In genomic region chr9:106476924-106477484, GRCm38 (mm10) we compare ENCODE assay signal across 8 mouse cellular contexts. TPM values are rescaled to one million over a fixed set of nuclear protein-coding genes. Genes with fewer than 3 reads are reported as not detected.
DNase-seq lines count a peak whose midpoint lies in the region; ATAC-seq and TF ChIP-seq lines count a peak whose summit lies in the region.

TSS of gene Parp3 (minus strand) at chr9:106476949.

- peak; percentile 98 for ATAC-seq in forebrain, embryonic 11.5 days (replicated peaks; ENCODE audit: low FRiP score)
- peak; percentile 98 for ATAC-seq in heart, embryonic 16.5 days (replicated peaks; ENCODE audit: extremely low read depth, insufficient read depth, low FRiP score)
- ATAC-seq in liver, embryonic 15.5 days (ENCODE audit: insufficient read depth), result peak; percentile 99
- peak; percentile 98 for ATAC-seq in neural tube, embryonic 12.5 days (ENCODE audit: low FRiP score, low read depth)

- peak within 1 kb of the TSS; percentile 74 for H3K9ac ChIP-seq in CH12.LX (ENCODE audit: insufficient read depth, low read depth)
- peak within 1 kb of the TSS; percentile 64 for H3K9ac ChIP-seq in forebrain, embryonic 11.5 days (ENCODE audit: low read length)
- peak within 1 kb of the TSS; percentile 64 for H3K9ac ChIP-seq in heart, embryonic 16.5 days (ENCODE audit: low read length)
- peak within 1 kb of the TSS; percentile 47 for H3K9ac ChIP-seq in liver, embryonic 15.5 days
- peak within 1 kb of the TSS; percentile 61 for H3K9ac ChIP-seq in neural tube, embryonic 12.5 days

- DNase-seq in CH12.LX (ENCODE audit: extremely low read depth), result peak; percentile 100
- DNase-seq in c-Kit-positive CD71-positive TER-119-negative erythroid progenitor cells, embryonic 14.5 days (ENCODE audit: low read depth), result peak; percentile 100
- peak; percentile 99 for DNase-seq in forebrain, embryonic 11.5 days (ENCODE audit: low spot score)
- peak; percentile 98 to 100 for DNase-seq in kidney, postnatal 36 days
- DNase-seq in telencephalon, adult 2 months (ENCODE audit: low read depth, low spot score), result peak; percentile 100

- TF ChIP-seq POLR2A in CH12.LX (IDR thresholded peaks at IDR 0.05; ENCODE audit: low read depth, low read length), result peak; percentile 85

- no peaks in the 10 kb centered on the region for H3K9me3 ChIP-seq in CH12.LX (replicated peaks; ENCODE audit: low read length)
- H3K9me3 ChIP-seq in forebrain, embryonic 11.5 days (ENCODE audit: control insufficient read depth, low read length), result no peaks in the 10 kb centered on the region
- H3K9me3 ChIP-seq in heart, embryonic 16.5 days (replicated peaks; ENCODE audit: control insufficient read depth, low read length), result no peaks in the 10 kb centered on the region
- H3K9me3 ChIP-seq in liver, embryonic 15.5 days (replicated peaks), result no peaks in the 10 kb centered on the region
- no peaks in the 10 kb centered on the region for H3K9me3 ChIP-seq in neural tube, embryonic 12.5 days

- 0% methylated on average over 41 of the region's 41 CpGs for WGBS in forebrain, embryonic 11.5 days
- 0% methylated on average over 41 of the region's 41 CpGs for WGBS in heart, embryonic 16.5 days
- under 1% methylated on average over 41 of the region's 41 CpGs for WGBS in liver, embryonic 15.5 days (ENCODE audit: insufficient replicate concordance)
- under 1% methylated on average over 41 of the region's 41 CpGs for WGBS in neural tube, embryonic 12.5 days

- peaks cover 6 to 68% of the 10 kb centered on the region in 2 experiments for H3K4me1 ChIP-seq in CH12.LX (ENCODE audit: control insufficient read depth in 1 of 2, insufficient read depth in 2 of 2)
- H3K4me1 ChIP-seq in forebrain, embryonic 11.5 days (replicated peaks; ENCODE audit: control insufficient read depth, insufficient read depth, low read length), result peaks cover 12% of the 10 kb centered on the region
- H3K4me1 ChIP-seq in heart, embryonic 16.5 days (ENCODE audit: control insufficient read depth, insufficient read depth, low read length), result peaks cover 27% of the 10 kb centered on the region
- H3K4me1 ChIP-seq in liver, embryonic 15.5 days (replicated peaks), result peaks cover 43% of the 10 kb centered on the region
- H3K4me1 ChIP-seq in neural tube, embryonic 12.5 days, result peaks cover 23% of the 10 kb centered on the region

- peaks cover 26% of the 10 kb centered on the region for H3K79me2 ChIP-seq in CH12.LX (replicated peaks; ENCODE audit: control insufficient read depth, extremely low read depth, insufficient read depth, poor library complexity, severe bottlenecking)

- no peaks in the 10 kb centered on the region for H3K27me3 ChIP-seq in CH12.LX (replicated peaks)
- H3K27me3 ChIP-seq in forebrain, embryonic 11.5 days (ENCODE audit: control insufficient read depth, insufficient read depth, low read length), result no peaks in the 10 kb centered on the region
- no peaks in the 10 kb centered on the region for H3K27me3 ChIP-seq in heart, embryonic 16.5 days (ENCODE audit: control insufficient read depth, insufficient read depth, low read length)
- no peaks in the 10 kb centered on the region for H3K27me3 ChIP-seq in liver, embryonic 15.5 days
- no peaks in the 10 kb centered on the region for H3K27me3 ChIP-seq in neural tube, embryonic 12.5 days (replicated peaks)

- peak within 1 kb of the TSS; percentile 13; the same call in 1 of the 2 replicates for H3K27ac ChIP-seq in CH12.LX (ENCODE audit: insufficient read depth, low read depth)
- H3K27ac ChIP-seq in forebrain, embryonic 11.5 days (ENCODE audit: low read depth, low read length), result no peak within 1 kb of the TSS
- peak within 1 kb of the TSS; percentile 78 for H3K27ac ChIP-seq in heart, embryonic 16.5 days (ENCODE audit: low read length)
- H3K27ac ChIP-seq in liver, embryonic 15.5 days (replicated peaks), result peak within 1 kb of the TSS; percentile 14
- H3K27ac ChIP-seq in neural tube, embryonic 12.5 days, result no peak within 1 kb of the TSS

- peak within 1 kb of the TSS; percentile 77 to 92 (median 91) for H3K4me3 ChIP-seq in CH12.LX (replicated peaks in 1 of 3; ENCODE audit: low read depth in 2 of 3, low read length in 2 of 3, poor library complexity in 1 of 3)
- peak within 1 kb of the TSS; percentile 70 for H3K4me3 ChIP-seq in forebrain, embryonic 11.5 days (ENCODE audit: low read depth, low read length)
- H3K4me3 ChIP-seq in heart, embryonic 16.5 days (ENCODE audit: low read length), result peak within 1 kb of the TSS; percentile 62
- H3K4me3 ChIP-seq in liver, embryonic 15.5 days (replicated peaks), result peak within 1 kb of the TSS; percentile 68
- peak within 1 kb of the TSS; percentile 59 for H3K4me3 ChIP-seq in neural tube, embryonic 12.5 days

- TF ChIP-seq RAD21 in CH12.LX (IDR thresholded peaks at IDR 0.05; ENCODE audit: low read depth, low read length), result peak; percentile 96

- H3K4me2 ChIP-seq in CH12.LX (ENCODE audit: insufficient read depth, low read depth, poor library complexity, severe bottlenecking), result peak within 1 kb of the TSS; percentile 90
- peak within 1 kb of the TSS; percentile 76 for H3K4me2 ChIP-seq in forebrain, embryonic 11.5 days (ENCODE audit: low read depth, low read length, severe bottlenecking)
- peak within 1 kb of the TSS; percentile 99 for H3K4me2 ChIP-seq in heart, embryonic 16.5 days (ENCODE audit: low read depth, low read length)
- H3K4me2 ChIP-seq in liver, embryonic 15.5 days, result peak within 1 kb of the TSS; percentile 96
- peak within 1 kb of the TSS; percentile 91 for H3K4me2 ChIP-seq in neural tube, embryonic 12.5 days (replicated peaks)

- dilution Hi-C loops in CH12.LX (cut with MboI; ENCODE audit: extremely low pct_ligation_motif_present, extremely low pct_unique_long_range_greater_than_20kb, low sequenced_read_pairs), result no loop called here

- peak; percentile 71 to 97 for TF ChIP-seq CTCF in CH12.LX (conservative IDR thresholded peaks at IDR 0.05 in 1 of 2, IDR thresholded peaks at IDR 0.05 in 1 of 2; ENCODE audit: low read depth in 2 of 2, low read length in 2 of 2)

- no peak for TF ChIP-seq EP300 in CH12.LX (IDR thresholded peaks at IDR 0.05; ENCODE audit: low read length)

- in situ Hi-C loops in CH12.LX (cut with MboI; ENCODE audit: low pct_ligation_motif_present, low pct_unique_long_range_greater_than_20kb, low sequenced_read_pairs), result loop anchor here (5.0 kb wide), 1 partner anchor 40 kb away; the partner anchor contains the start of gene Acy1

- H3K36me3 ChIP-seq in CH12.LX (replicated peaks in 1 of 2; ENCODE audit: control insufficient read depth in 1 of 2, insufficient read depth in 1 of 2, low read length in 1 of 2), result peaks cover 27 to 55% of the 10 kb centered on the region in 2 experiments
- no peaks in the 10 kb centered on the region; the same call in 1 of the 2 replicates for H3K36me3 ChIP-seq in forebrain, embryonic 11.5 days (ENCODE audit: control insufficient read depth, insufficient read depth, low read length)
- H3K36me3 ChIP-seq in heart, embryonic 16.5 days (ENCODE audit: control insufficient read depth, insufficient read depth), result peaks cover 13% of the 10 kb centered on the region
- H3K36me3 ChIP-seq in liver, embryonic 15.5 days (replicated peaks), result peaks cover 18% of the 10 kb centered on the region; the same call in 1 of the 2 replicates
- H3K36me3 ChIP-seq in neural tube, embryonic 12.5 days, result peaks cover 19% of the 10 kb centered on the region

TF ChIP-seq in CH12.LX, 34 proteins besides CTCF, POLR2A, EP300 and RAD21 (continues in another document):
- TF ChIP-seq MYC (IDR thresholded peaks at IDR 0.05; ENCODE audit: low read depth, low read length) (peak; percentile 96), SMC3 (IDR thresholded peaks at IDR 0.05; ENCODE audit: low read depth, low read length) (peak; percentile 79), JUN (IDR thresholded peaks at IDR 0.05; ENCODE audit: insufficient read depth, low read depth, low read length) (no peak), TCF12 (IDR thresholded peaks at IDR 0.05; ENCODE audit: low read depth, low read length) (peak; percentile 71), BHLHE40 (IDR thresholded peaks at IDR 0.05; ENCODE audit: low read depth, low read length) (no peak), POLR2AphosphoS2 (IDR thresholded peaks at IDR 0.05; ENCODE audit: low read depth, low read length) (peak; percentile 39; the same call in 1 of the 2 replicates), ZKSCAN1 (IDR thresholded peaks at IDR 0.05; ENCODE audit: borderline replicate concordance, low read depth, low read length) (no peak), MEF2A (IDR thresholded peaks at IDR 0.05; ENCODE audit: borderline replicate concordance, low read depth, low read length) (peak; percentile 12; the same call in 1 of the 2 replicates), USF1 (IDR thresholded peaks at IDR 0.05; ENCODE audit: low read depth, low read length) (0 out of 2 replicates have a peak, but pooled peaks have one; percentile 29), ELF1 (IDR thresholded peaks at IDR 0.05; ENCODE audit: low read depth, low read length) (peak; percentile 98), RCOR1 (conservative IDR thresholded peaks at IDR 0.05; ENCODE audit: low read depth, low read length) (no peak), MAFK (IDR thresholded peaks at IDR 0.05; ENCODE audit: insufficient replicate concordance, low read length) (no peak), MAZ (IDR thresholded peaks at IDR 0.05; ENCODE audit: low read depth, low read length) (peak; percentile 98), TBP (conservative IDR thresholded peaks at IDR 0.05; ENCODE audit: low read depth, low read length) (0 out of 2 replicates have a peak, but pooled peaks have one; percentile 6), HCFC1 (IDR thresholded peaks at IDR 0.05; ENCODE audit: low read depth, low read length) (peak; percentile 81), MAX (IDR thresholded peaks at IDR 0.05; ENCODE audit: low read length) (peak; percentile 94), ZC3H11A (IDR thresholded peaks at IDR 0.05; ENCODE audit: low read depth, low read length) (no peak), SIN3A (IDR thresholded peaks at IDR 0.05; ENCODE audit: low read length) (peak; percentile 98), GABPA (IDR thresholded peaks at IDR 0.05; ENCODE audit: insufficient replicate concordance, low read depth, low read length) (no peak; the same call in 1 of the 2 replicates), KAT2A (IDR thresholded peaks at IDR 0.05; ENCODE audit: insufficient replicate concordance, low read length) (peak; percentile 63; the same call in 1 of the 2 replicates), NRF1 (IDR thresholded peaks at IDR 0.05; ENCODE audit: low read depth, low read length) (peak; percentile 95), CHD1 (IDR thresholded peaks at IDR 0.05; ENCODE audit: low read depth, low read length) (no peak)

RNA-seq across cellular contexts. Expression of gene Parp3, which starts in this region (rescaled TPM):
- total RNA-seq in CH12.LX (2012; rRNA removed) (12.3 and 12.9 TPM in 2 replicates), CH12.LX (2014; rRNA removed) (10.3 and 11.1 TPM in 2 replicates)
- polyA plus RNA-seq in CH12.LX (2012; ENCODE audit: insufficient read length, low read depth), result 24.6 and 36.6 TPM in 2 replicates
- 1.2 TPM in 2 replicates for polyA plus RNA-seq in forebrain, embryonic 11.5 days (2014; fragmentation: Nextera tagmentation; extraction: Ambion mirVana)
- 3.1 and 4.0 TPM in 2 replicates for polyA plus RNA-seq in heart, embryonic 16.5 days (2015; fragmentation: Nextera tagmentation; extraction: Ambion mirVana)
- 1.4 TPM in 2 replicates for polyA plus RNA-seq in liver, embryonic 15.5 days (2015; fragmentation: Nextera tagmentation; extraction: Ambion mirVana)
- 0.78 and 2.2 TPM in 2 replicates for polyA plus RNA-seq in neural tube, embryonic 12.5 days (2016; fragmentation: Nextera tagmentation; extraction: Ambion mirVana)

Comparison
In these comparisons a context has a peak if more than half of its experiments do, and no peak if none do; other contexts are left out.
1. H3K27ac ChIP-seq: peak in CH12.LX (single experiment), heart, embryonic 16.5 days (single experiment) and liver, embryonic 15.5 days (single experiment); none in forebrain, embryonic 11.5 days (single experiment) and neural tube, embryonic 12.5 days (single experiment).
2. Peak in every context shown above with its lines, with median percentiles within 50 percentile points of each other: DNase-seq, H3K4me2 ChIP-seq, H3K4me3 ChIP-seq, H3K9ac ChIP-seq and ATAC-seq.